Mouse (Mus musculus) CH12.LX (cell line): ENCODE data around the gene Eogt. TPM values are rescaled to one million over a fixed set of nuclear protein-coding genes. Genes with fewer than 3 reads are reported as not detected.

Source experiments
- DNase-seq: peaks from one replicate; pipeline ENCODE4 v3.0.0-alpha.2; 2013; ENCODE audit errors: extremely low read depth
- H3K27ac ChIP-seq: 2 replicates; pipeline ENCODE4 v1.5.1; 2012; ENCODE audit warnings: low read depth, mild to moderate bottlenecking, control low read depth, moderate library complexity; ENCODE audit not compliant: insufficient read depth
- H3K27me3 ChIP-seq: replicated peaks from 2 replicates; pipeline ENCODE3; 2012; ENCODE audit warnings: inconsistent platforms
- H3K36me3 ChIP-seq, 2 experiments: replicated peaks in 1 of 2; 2 replicates each; pipeline versions ENCODE3 to v1.6.1; 2012; ENCODE audit warnings: inconsistent platforms in 1 of 2, low read length in 1 of 2, mild to moderate bottlenecking in 1 of 2, mixed read lengths in 1 of 2, moderate library complexity in 1 of 2; ENCODE audit not compliant: control insufficient read depth in 1 of 2, insufficient read depth in 1 of 2
- H3K4me1 ChIP-seq, 2 experiments: 2 replicates each; pipeline ENCODE4 v1.6.1; 2012; ENCODE audit warnings: inconsistent platforms in 1 of 2, moderate library complexity in 1 of 2; ENCODE audit not compliant: insufficient read depth in 2 of 2, control insufficient read depth in 1 of 2
- H3K4me2 ChIP-seq: 2 replicates; pipeline ENCODE4 v1.6.1; 2012; ENCODE audit warnings: low read depth, mild to moderate bottlenecking, control low read depth; ENCODE audit not compliant: poor library complexity, insufficient read depth, severe bottlenecking
- H3K4me3 ChIP-seq, 3 experiments: fragments of 150-350 bp in 1 of 3; sonication (generic) in 1 of 3; replicated peaks in 1 of 3; 2 replicates each; pipeline versions ENCODE3 to v1.5.1; 2011 to 2012; ENCODE audit warnings: low read depth in 2 of 3, low read length in 2 of 3, mild to moderate bottlenecking in 2 of 3, moderate library complexity in 2 of 3, control low read depth in 1 of 3, improper control_type of control experiment in 1 of 3, inconsistent platforms in 1 of 3, mixed read lengths in 1 of 3; ENCODE audit not compliant: poor library complexity in 1 of 3
- H3K79me2 ChIP-seq: replicated peaks from 2 replicates; pipeline ENCODE4 v1.6.1; 2012; ENCODE audit warnings: mild to moderate bottlenecking, moderate library complexity; ENCODE audit not compliant: control insufficient read depth, poor library complexity, insufficient read depth, severe bottlenecking; ENCODE audit errors: extremely low read depth
- H3K9ac ChIP-seq: 2 replicates; pipeline ENCODE4 v1.6.1; 2012; ENCODE audit warnings: low read depth, mild to moderate bottlenecking, control low read depth, moderate library complexity; ENCODE audit not compliant: insufficient read depth
- H3K9me3 ChIP-seq: replicated peaks from 2 replicates; pipeline ENCODE3; 2012; ENCODE audit warnings: low read length, inconsistent platforms, mixed read lengths
- BHLHE40 ChIP-seq: IDR thresholded peaks from 2 replicates; pipeline ENCODE4 v1.6.1; 2011; ENCODE audit warnings: mild to moderate bottlenecking, low read depth, low read length, improper control_type of control experiment
- CHD1 ChIP-seq: IDR thresholded peaks from 2 replicates; pipeline ENCODE4 v1.6.1; 2012; ENCODE audit warnings: low read depth, low read length, improper control_type of control experiment, inconsistent platforms
- CHD2 ChIP-seq: IDR thresholded peaks from 2 replicates; pipeline ENCODE4 v1.6.1; 2011; ENCODE audit warnings: low read length, improper control_type of control experiment
- E2F4 ChIP-seq: IDR thresholded peaks from 2 replicates; pipeline ENCODE4 v1.6.1; 2011; ENCODE audit warnings: low read depth, low read length, improper control_type of control experiment; ENCODE audit not compliant: insufficient replicate concordance
- ELF1 ChIP-seq: IDR thresholded peaks from 2 replicates; pipeline ENCODE4 v1.6.1; 2014; ENCODE audit warnings: low read depth, mild to moderate bottlenecking, inconsistent platforms, low read length, improper control_type of control experiment
- EP300 ChIP-seq: IDR thresholded peaks from 2 replicates; pipeline ENCODE4 v1.6.1; 2011; ENCODE audit warnings: low read length, improper control_type of control experiment
- ETS1 ChIP-seq: conservative IDR thresholded peaks from 2 replicates; pipeline ENCODE4 v1.6.1; 2012; ENCODE audit warnings: low read depth, mild to moderate bottlenecking, inconsistent platforms, low read length, improper control_type of control experiment, moderate library complexity
- GABPA ChIP-seq: IDR thresholded peaks from 2 replicates; pipeline ENCODE4 v1.6.1; 2012; ENCODE audit warnings: low read depth, low read length, improper control_type of control experiment, inconsistent platforms; ENCODE audit not compliant: insufficient replicate concordance
- HCFC1 ChIP-seq: IDR thresholded peaks from 2 replicates; pipeline ENCODE4 v1.6.1; 2012; ENCODE audit warnings: low read depth, mild to moderate bottlenecking, inconsistent platforms, low read length, improper control_type of control experiment
- IRF4 ChIP-seq: IDR thresholded peaks from 2 replicates; pipeline ENCODE4 v1.6.1; 2014; ENCODE audit warnings: low read depth, mild to moderate bottlenecking, inconsistent platforms, low read length, improper control_type of control experiment
- MAFK ChIP-seq: IDR thresholded peaks from 2 replicates; pipeline ENCODE4 v1.6.1; 2011; ENCODE audit warnings: low read length, improper control_type of control experiment; ENCODE audit not compliant: insufficient replicate concordance
- MAX ChIP-seq: IDR thresholded peaks from 2 replicates; pipeline ENCODE4 v1.6.1; 2011; ENCODE audit warnings: low read length, improper control_type of control experiment
- MAZ ChIP-seq: IDR thresholded peaks from 2 replicates; pipeline ENCODE4 v1.6.1; 2012; ENCODE audit warnings: low read depth, mild to moderate bottlenecking, inconsistent platforms, low read length, improper control_type of control experiment, moderate library complexity
- MEF2A ChIP-seq: IDR thresholded peaks from 2 replicates; pipeline ENCODE4 v1.6.1; 2014; ENCODE audit warnings: low read depth, mild to moderate bottlenecking, inconsistent platforms, low read length, improper control_type of control experiment, borderline replicate concordance
- MXI1 ChIP-seq: IDR thresholded peaks from 2 replicates; pipeline ENCODE4 v1.6.1; 2011; ENCODE audit warnings: mild to moderate bottlenecking, low read depth, low read length, improper control_type of control experiment
- NELFE ChIP-seq: IDR thresholded peaks from 2 replicates; pipeline ENCODE4 v1.6.1; 2011; ENCODE audit warnings: low read depth, low read length, improper control_type of control experiment
- PAX5 ChIP-seq: IDR thresholded peaks from 2 replicates; pipeline ENCODE4 v1.6.1; 2012; ENCODE audit warnings: low read length, inconsistent platforms, mixed read lengths
- POLR2A ChIP-seq: IDR thresholded peaks from 2 replicates; pipeline ENCODE4 v1.6.1; 2011; ENCODE audit warnings: low read depth, mild to moderate bottlenecking, improper control_type of control experiment, low read length
- RAD21 ChIP-seq: IDR thresholded peaks from 2 replicates; pipeline ENCODE4 v1.6.1; 2011; ENCODE audit warnings: low read depth, mild to moderate bottlenecking, low read length, improper control_type of control experiment, moderate library complexity
- SMC3 ChIP-seq: IDR thresholded peaks from 2 replicates; pipeline ENCODE4 v1.6.1; 2011; ENCODE audit warnings: low read depth, low read length, improper control_type of control experiment
- TBP ChIP-seq: conservative IDR thresholded peaks from 2 replicates; pipeline ENCODE4 v1.6.1; 2011; ENCODE audit warnings: low read depth, low read length, improper control_type of control experiment
- TCF12 ChIP-seq: IDR thresholded peaks from 2 replicates; pipeline ENCODE4 v1.6.1; 2014; ENCODE audit warnings: low read depth, mild to moderate bottlenecking, inconsistent platforms, low read length, improper control_type of control experiment
- UBTF ChIP-seq: IDR thresholded peaks from 2 replicates; pipeline ENCODE4 v1.6.1; 2012; ENCODE audit warnings: low read depth, mild to moderate bottlenecking, inconsistent platforms, low read length, improper control_type of control experiment, moderate library complexity
- USF1 ChIP-seq: IDR thresholded peaks from 2 replicates; pipeline ENCODE4 v1.6.1; 2014; ENCODE audit warnings: low read depth, mild to moderate bottlenecking, inconsistent platforms, low read length, improper control_type of control experiment
- USF2 ChIP-seq: conservative IDR thresholded peaks from 2 replicates; pipeline ENCODE4 v1.6.1; 2011; ENCODE audit warnings: low read depth, low read length, improper control_type of control experiment
- ZMIZ1 ChIP-seq: IDR thresholded peaks from 2 replicates; pipeline ENCODE4 v1.6.1; 2012; ENCODE audit warnings: low read depth, mild to moderate bottlenecking, inconsistent platforms, low read length, improper control_type of control experiment
- dilution Hi-C: fragments of 300-500 bp; cut with MboI; formaldehyde crosslinking; loops from 2 replicates; pipeline ENCODE4 v1.14.3; 2020; ENCODE audit warnings: low sequenced_read_pairs; ENCODE audit not compliant: extremely low pct_unique_long_range_greater_than_20kb, extremely low pct_ligation_motif_present
- in situ Hi-C: fragments of 300-500 bp; cut with MboI; formaldehyde crosslinking; loops from 3 replicates; pipeline ENCODE4 v1.14.3; 2019; ENCODE audit warnings: low sequenced_read_pairs, low pct_ligation_motif_present, low pct_unique_long_range_greater_than_20kb, mixed read lengths
- polyA plus RNA-seq: library from polyadenylated mRNA; unstranded; fragments of >175 nt; gene quantifications from 2 replicates; pipeline ENCODE4 v1.2.1, GENCODE M21; 2012; ENCODE audit warnings: low read depth; ENCODE audit not compliant: insufficient read length
- total RNA-seq, 2 experiments: library from RNA; depleted of rRNA; stranded (reverse); fragments of 300-350 nt in 1 of 2; fragments of >200 nt in 1 of 2; gene quantifications; 2 replicates each; pipeline ENCODE4 v1.2.3; 2012 to 2014

Eogt gene
- total and polyA plus RNA-seq, 3 experiments, result 8.0 to 13.9 (median 10.9) TPM

DNA sequence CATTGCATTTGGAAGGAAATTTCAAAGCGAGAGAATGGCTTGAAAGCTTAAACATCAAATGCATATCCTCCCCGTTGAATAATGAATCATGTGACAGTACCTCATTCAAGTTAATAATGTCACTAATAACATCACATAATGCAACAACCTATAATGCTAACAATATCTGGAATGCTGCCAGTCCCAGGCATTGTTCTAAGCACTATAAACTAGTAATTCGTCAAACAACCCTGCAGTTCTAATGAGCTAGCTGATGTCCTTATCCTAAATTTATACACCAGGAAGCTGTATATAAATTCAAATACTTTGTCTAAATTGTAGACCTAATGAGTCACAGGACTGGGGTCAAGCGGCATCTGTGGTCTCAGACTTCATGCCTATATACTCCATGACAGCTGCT, 28.1 kb downstream of the Eogt start:
- H3K4me2 ChIP-seq, result no peak overlapping the region
- H3K27ac ChIP-seq, result no peak overlapping the region
- in situ Hi-C loops, result no loop called here
- H3K9me3 ChIP-seq, result peaks cover 10% of the 10 kb centered on the region
- no peak overlapping the region for H3K4me3 ChIP-seq
- peaks cover 59 to 82% of the 10 kb centered on the region in 2 experiments for H3K36me3 ChIP-seq
- dilution Hi-C loops, result no loop called here
- H3K9ac ChIP-seq, result no peak overlapping the region
- H3K79me2 ChIP-seq, result no peaks in the 10 kb centered on the region
- no peaks in the 10 kb centered on the region for H3K27me3 ChIP-seq
- no peak for DNase-seq
- no peaks in the 10 kb centered on the region for H3K4me1 ChIP-seq
- no peak for TF ChIP-seq GABPA
- no peak for TF ChIP-seq UBTF
- no peak for TF ChIP-seq BHLHE40
- TF ChIP-seq TBP, result no peak
- TF ChIP-seq POLR2A, result no peak
- no peak for TF ChIP-seq MXI1
- TF ChIP-seq USF1, result no peak
- no peak for TF ChIP-seq HCFC1
- TF ChIP-seq EP300, result no peak
- no peak for TF ChIP-seq IRF4
- no peak for TF ChIP-seq NELFE
- no peak for TF ChIP-seq ZMIZ1
- no peak for TF ChIP-seq MAZ

DNA sequence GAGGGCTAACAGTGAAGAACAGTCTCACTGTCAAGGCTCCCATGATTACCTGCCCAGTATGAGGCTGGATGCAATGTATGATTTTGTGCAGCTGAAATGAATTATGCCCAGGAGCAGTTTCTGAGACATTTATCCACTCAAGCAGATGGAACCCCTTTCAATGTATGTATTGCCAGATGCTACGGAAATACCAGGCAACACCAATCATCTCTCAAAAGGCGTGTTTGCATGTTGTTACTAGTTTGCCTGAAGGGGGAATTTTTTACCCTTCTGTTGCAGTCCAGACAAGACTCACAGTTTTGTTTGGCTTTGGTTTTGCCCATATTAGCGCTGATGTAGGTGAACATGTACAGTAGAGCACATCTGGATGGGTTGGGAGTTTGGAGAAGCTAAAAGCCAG, 30.7 kb downstream of the Eogt start:
- Histone ChIP-seq H3K27me3 (no peaks in the 10 kb centered on the region), H3K36me3 (peaks cover 60 to 81% of the 10 kb centered on the region in 2 experiments), H3K4me2 (no peak overlapping the region), H3K9ac (no peak overlapping the region), H3K9me3 (peaks cover 10% of the 10 kb centered on the region), H3K27ac (no peak overlapping the region), H3K79me2 (no peaks in the 10 kb centered on the region), H3K4me1 (no peaks in the 10 kb centered on the region), H3K4me3 (no peak overlapping the region)
- in situ Hi-C loops (no loop called here), dilution Hi-C loops (no loop called here)
- TF ChIP-seq CHD2, result no peak
- DNase-seq, result no peak

DNA sequence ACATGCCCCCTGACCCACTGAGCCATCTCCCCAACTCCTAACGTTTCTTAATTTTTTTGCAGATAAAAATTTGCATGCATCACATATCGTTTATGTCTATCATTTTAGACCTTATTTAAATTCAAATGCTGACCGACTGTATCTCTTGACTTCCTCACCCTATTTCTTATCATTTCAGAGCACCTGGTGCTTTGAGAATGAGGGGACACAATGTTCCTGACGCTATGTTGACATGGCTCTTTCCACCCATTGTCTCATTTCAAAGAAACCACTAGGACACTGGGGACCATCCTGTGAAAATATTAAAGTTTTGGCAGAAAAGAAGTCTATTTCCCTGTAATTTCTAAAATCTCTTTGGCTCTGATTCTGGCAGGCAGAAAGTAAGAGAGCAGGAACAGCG, 32.1 kb downstream of the Eogt start:
- H3K36me3 ChIP-seq, result peaks cover 66 to 87% of the 10 kb centered on the region in 2 experiments
- no peaks in the 10 kb centered on the region for H3K27me3 ChIP-seq
- no peak for DNase-seq
- H3K79me2 ChIP-seq, result no peaks in the 10 kb centered on the region
- no peak overlapping the region for H3K27ac ChIP-seq
- TF ChIP-seq POLR2A, result no peak
- TF ChIP-seq CHD1, result no peak
- TF ChIP-seq GABPA, result no peak
- no peak for TF ChIP-seq ETS1
- TF ChIP-seq PAX5, result no peak
- no peak for TF ChIP-seq USF2
- no peak for TF ChIP-seq RAD21
- TF ChIP-seq UBTF, result no peak
- TF ChIP-seq MEF2A, result no peak
- TF ChIP-seq BHLHE40, result no peak
- no peak for TF ChIP-seq E2F4
- no peak for TF ChIP-seq MAFK
- TF ChIP-seq TCF12, result no peak
- TF ChIP-seq MAZ, result no peak
- no peak for TF ChIP-seq SMC3
- TF ChIP-seq NELFE, result no peak
- no peak for TF ChIP-seq ELF1
- no peak for TF ChIP-seq MAX
- no peak overlapping the region for H3K4me2 ChIP-seq
- in situ Hi-C loops (no loop called here), dilution Hi-C loops (no loop called here)
- H3K9ac ChIP-seq, result no peak overlapping the region
- peaks cover 10% of the 10 kb centered on the region for H3K9me3 ChIP-seq
- no peaks in the 10 kb centered on the region for H3K4me1 ChIP-seq
- no peak overlapping the region for H3K4me3 ChIP-seq
